Mouse (Mus musculus) kidney, embryonic 16.5 days (tissue): ENCODE results near the gene Ppp2r5c. TPM values are rescaled to one million over a fixed set of nuclear protein-coding genes. Genes with fewer than 3 reads are reported as not detected.

Experiments used
- ATAC-seq: fragments of 200-750 bp; cut with Nextera tagmentation; 2 replicates; pipeline ENCODE4 v1.8.0; 2017; ENCODE audit warnings: moderate TSS enrichment; ENCODE audit not compliant: low FRiP score, low TSS enrichment
- H3K27ac ChIP-seq: fragments of 300-500 bp; sonication (generic); 2 replicates; pipeline ENCODE4 v1.5.1; 2014; ENCODE audit warnings: low read length
- H3K27me3 ChIP-seq: fragments of 300-500 bp; sonication (generic); 2 replicates; pipeline ENCODE4 v1.6.1; 2014; ENCODE audit warnings: low read length, control low read depth, mixed read lengths; ENCODE audit not compliant: insufficient read depth
- H3K36me3 ChIP-seq: fragments of 300-500 bp; sonication (generic); 2 replicates; pipeline ENCODE4 v1.6.1; 2014; ENCODE audit warnings: low read length, control low read depth, mixed read lengths; ENCODE audit not compliant: insufficient read depth
- H3K4me1 ChIP-seq: fragments of 300-500 bp; sonication (generic); 2 replicates; pipeline ENCODE4 v1.6.1; 2014; ENCODE audit warnings: low read length, control low read depth, mixed read lengths; ENCODE audit not compliant: insufficient read depth
- H3K4me2 ChIP-seq: fragments of 300-500 bp; sonication (generic); replicated peaks from 2 replicates; pipeline ENCODE4 v1.6.1; 2014; ENCODE audit warnings: low read depth, low read length
- H3K4me3 ChIP-seq: fragments of 300-500 bp; sonication (generic); 2 replicates; pipeline ENCODE4 v1.5.1; 2014; ENCODE audit warnings: mild to moderate bottlenecking, low read length
- H3K9ac ChIP-seq: fragments of 300-500 bp; sonication (generic); replicated peaks from 2 replicates; pipeline ENCODE4 v1.6.1; 2014; ENCODE audit warnings: low read length
- H3K9me3 ChIP-seq: fragments of 300-500 bp; sonication (generic); 2 replicates; pipeline ENCODE4 v1.6.1; 2016; ENCODE audit warnings: low read length, control low read depth
- WGBS: fragments of 180-500 bp; shearing (Covaris S2); extraction: QIAGEN DNeasy Blood & Tissue Kit; methylation state at CpG from one replicate; pipeline ENCODE4 v1.1.7; 2014; 5-methylcytosine and 5-hydroxymethylcytosine counted together
- polyA plus RNA-seq: library from polyadenylated mRNA; unstranded; fragments of >200 nt; fragmentation: Nextera tagmentation; extraction: Ambion mirVana; gene quantifications from 2 replicates; pipeline ENCODE4 v1.2.1, GENCODE M21; 2015

Gene Ppp2r5c
- polyA plus RNA-seq, 1 experiment from 2014 or later, result 145 TPM

GRCm38 (mm10) chr12:110520236-110520987, 73.5 kb downstream of the Ppp2r5c start:
- H3K4me2 ChIP-seq, result no peak overlapping the region
- H3K36me3 ChIP-seq, result peaks cover 21% of the 10 kb centered on the region
- H3K9me3 ChIP-seq, result no peaks in the 10 kb centered on the region
- H3K4me1 ChIP-seq, result no peaks in the 10 kb centered on the region
- H3K9ac ChIP-seq, result no peak overlapping the region
- no peak overlapping the region for H3K4me3 ChIP-seq
- WGBS, result 74% methylated on average over 15 of the region's 15 CpGs
- no peak for ATAC-seq
- H3K27me3 ChIP-seq, result no peaks in the 10 kb centered on the region
- H3K27ac ChIP-seq, result no peak overlapping the region

GRCm38 (mm10) chr12:110523526-110523925, 76.6 kb downstream of the Ppp2r5c start:
- no peaks in the 10 kb centered on the region for H3K27me3 ChIP-seq
- H3K4me3 ChIP-seq, result no peak overlapping the region
- peaks cover 24% of the 10 kb centered on the region for H3K36me3 ChIP-seq
- no peak for ATAC-seq
- no peak overlapping the region for H3K4me2 ChIP-seq
- H3K9me3 ChIP-seq, result no peaks in the 10 kb centered on the region
- no peaks in the 10 kb centered on the region for H3K4me1 ChIP-seq
- no peak overlapping the region for H3K9ac ChIP-seq
- no peak overlapping the region for H3K27ac ChIP-seq
- WGBS, result 81% methylated on average over 5 of the region's 5 CpGs

GRCm38 (mm10) chr12:110532711-110533110, 85.8 kb downstream of the Ppp2r5c start:
- Histone ChIP-seq H3K4me2 (no peak overlapping the region), H3K36me3 (peaks cover 3% of the 10 kb centered on the region; the same call in 1 of the 2 replicates), H3K4me3 (no peak overlapping the region), H3K9me3 (no peaks in the 10 kb centered on the region), H3K4me1 (peaks cover 10% of the 10 kb centered on the region), H3K27me3 (no peaks in the 10 kb centered on the region), H3K27ac (no peak overlapping the region), H3K9ac (0 out of 2 replicates have a peak overlapping the region, but pooled peaks have one; percentile 20)
- no peak for ATAC-seq
- WGBS, result 82% methylated on average over 6 of the region's 6 CpGs

- Histone ChIP-seq H3K9me3 (no peaks in the 10 kb centered on the region), H3K27ac (no peak overlapping the region), H3K9ac (no peak overlapping the region), H3K4me3 (no peak overlapping the region), H3K4me2 (no peak overlapping the region), H3K27me3 (no peaks in the 10 kb centered on the region), H3K4me1 (peaks cover 10% of the 10 kb centered on the region), H3K36me3 (peaks cover 3% of the 10 kb centered on the region; the same call in 1 of the 2 replicates)
- 95% methylated on average over 2 of the region's 2 CpGs for WGBS
- ATAC-seq, result no peak
These were observed 86.2 kb downstream of the Ppp2r5c start for GRCm38 (mm10) chr12:110533151-110533550.

- Histone ChIP-seq H3K36me3 (peaks cover 3% of the 10 kb centered on the region; the same call in 1 of the 2 replicates), H3K9me3 (no peaks in the 10 kb centered on the region), H3K4me3 (no peak overlapping the region), H3K27me3 (no peaks in the 10 kb centered on the region), H3K4me2 (no peak overlapping the region), H3K4me1 (peaks cover 10% of the 10 kb centered on the region), H3K27ac (no peak overlapping the region), H3K9ac (no peak overlapping the region)
- ATAC-seq, result no peak
- WGBS, result 82% methylated on average over 3 of the region's 3 CpGs
These were observed 86.9 kb downstream of the Ppp2r5c start for GRCm38 (mm10) chr12:110533832-110534231.

GRCm38 (mm10) chr12:110535361-110535760, 88.4 kb downstream of the Ppp2r5c start:
- H3K4me3 ChIP-seq, result no peak overlapping the region
- no peak overlapping the region for H3K27ac ChIP-seq
- no peaks in the 10 kb centered on the region for H3K9me3 ChIP-seq
- H3K4me1 ChIP-seq, result peaks cover 16% of the 10 kb centered on the region
- no peak overlapping the region for H3K4me2 ChIP-seq
- no peak for ATAC-seq
- H3K9ac ChIP-seq, result no peak overlapping the region
- WGBS, result 93% methylated on average over 5 of the region's 5 CpGs
- H3K27me3 ChIP-seq, result no peaks in the 10 kb centered on the region
- no peaks in the 10 kb centered on the region for H3K36me3 ChIP-seq

GRCm38 (mm10) chr12:110537751-110538150, 90.8 kb downstream of the Ppp2r5c start:
- Histone ChIP-seq H3K4me1 (peaks cover 31% of the 10 kb centered on the region), H3K4me3 (no peak overlapping the region), H3K36me3 (no peaks in the 10 kb centered on the region), H3K27me3 (no peaks in the 10 kb centered on the region), H3K9me3 (no peaks in the 10 kb centered on the region), H3K9ac (no peak overlapping the region), H3K4me2 (no peak overlapping the region), H3K27ac (peak overlapping the region; percentile 44; the same call in 1 of the 2 replicates)
- 34% methylated on average over 8 of the region's 8 CpGs for WGBS
- ATAC-seq, result peak; percentile 86

GRCm38 (mm10) chr12:110539346-110539745, 92.4 kb downstream of the Ppp2r5c start:
- H3K4me3 ChIP-seq, result no peak overlapping the region
- no peak overlapping the region for H3K27ac ChIP-seq
- H3K9me3 ChIP-seq, result no peaks in the 10 kb centered on the region
- no peak for ATAC-seq
- H3K4me2 ChIP-seq, result no peak overlapping the region
- 84% methylated on average over 10 of the region's 10 CpGs for WGBS
- H3K4me1 ChIP-seq, result peaks cover 30% of the 10 kb centered on the region
- no peaks in the 10 kb centered on the region; the same call in 1 of the 2 replicates for H3K36me3 ChIP-seq
- no peaks in the 10 kb centered on the region for H3K27me3 ChIP-seq
- H3K9ac ChIP-seq, result no peak overlapping the region

GRCm38 (mm10) chr12:110539798-110540197, 92.9 kb downstream of the Ppp2r5c start:
- Histone ChIP-seq H3K9ac (no peak overlapping the region), H3K4me2 (no peak overlapping the region), H3K4me3 (no peak overlapping the region), H3K27me3 (no peaks in the 10 kb centered on the region), H3K4me1 (peaks cover 33% of the 10 kb centered on the region), H3K36me3 (no peaks in the 10 kb centered on the region; the same call in 1 of the 2 replicates), H3K9me3 (no peaks in the 10 kb centered on the region), H3K27ac (no peak overlapping the region)
- no peak for ATAC-seq
- 77% methylated on average over 9 of the region's 9 CpGs for WGBS

- H3K9me3 ChIP-seq, result no peaks in the 10 kb centered on the region
- no peak overlapping the region for H3K27ac ChIP-seq
- H3K9ac ChIP-seq, result no peak overlapping the region
- H3K4me3 ChIP-seq, result no peak overlapping the region
- no peaks in the 10 kb centered on the region; the same call in 1 of the 2 replicates for H3K36me3 ChIP-seq
- no peak for ATAC-seq
- H3K27me3 ChIP-seq, result no peaks in the 10 kb centered on the region
- peaks cover 33% of the 10 kb centered on the region for H3K4me1 ChIP-seq
- WGBS, result 53% methylated on average over 8 of the region's 8 CpGs
- H3K4me2 ChIP-seq, result no peak overlapping the region
These were observed 93.4 kb downstream of the Ppp2r5c start for GRCm38 (mm10) chr12:110540273-110540672.
